Mouse (Mus musculus): ENCODE data around the gene Hdgfl2.

DNA sequence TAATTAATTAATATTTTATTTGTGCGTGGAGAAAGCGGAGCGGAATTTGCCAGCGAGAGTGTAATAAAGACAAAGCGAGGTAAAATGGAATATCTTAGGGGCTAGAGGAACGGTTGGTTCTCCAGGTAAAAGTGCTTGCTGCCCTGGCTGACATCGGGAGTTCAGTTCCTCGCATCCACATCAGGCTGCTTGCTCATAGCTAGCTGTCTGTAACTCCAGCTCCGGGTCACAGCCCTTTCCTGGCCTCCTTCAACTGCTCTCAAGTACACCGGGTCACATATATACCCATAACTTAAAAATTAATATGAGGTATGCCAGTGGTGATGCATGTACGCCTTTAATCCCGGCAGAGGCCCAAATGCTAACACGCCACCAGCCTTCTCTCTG is 42.5 kb upstream of the Hdgfl2 start:
- no peak for TF ChIP-seq CTCF (IDR thresholded peaks at IDR 0.05)
- TF ChIP-seq POLR2A (IDR thresholded peaks at IDR 0.05; ENCODE audit: insufficient read depth, low read depth, low read length), result no peak
